Mouse (Mus musculus) testis, adult 2 months (tissue): ENCODE results near the gene Washc2.

ENCODE experiments used
- CTCF ChIP-seq: fragments of 200-500 bp; IDR thresholded peaks from 2 replicates; pipeline ENCODE4 v1.5.1; 2012; ENCODE audit warnings: low read depth, mild to moderate bottlenecking, inconsistent platforms, low read length, moderate library complexity; ENCODE audit not compliant: control insufficient read depth, insufficient read depth, insufficient replicate concordance
- POLR2A ChIP-seq: fragments of 200-500 bp; IDR thresholded peaks from 2 replicates; pipeline ENCODE4 v1.6.1; 2012; ENCODE audit warnings: low read depth, mild to moderate bottlenecking, inconsistent platforms, low read length, moderate library complexity; ENCODE audit not compliant: control insufficient read depth

GRCm38 (mm10) chr6:116183509-116183908, 24.3 kb upstream of the Washc2 start:
- TF ChIP-seq POLR2A (no peak), CTCF (no peak)
